Mouse (Mus musculus) E14TG2a.4 (cell line): ENCODE measurements around the gene Brinp2.

Experiments
- CTCF ChIP-seq: conservative IDR thresholded peaks from 2 replicates; pipeline ENCODE4 v1.5.1; 2014; ENCODE audit warnings: low read length
- NANOG ChIP-seq: IDR thresholded peaks from 2 replicates; pipeline ENCODE4 v1.6.1; 2014; ENCODE audit warnings: borderline replicate concordance, low read length, mixed read lengths
- POU5F1 ChIP-seq: IDR thresholded peaks from 2 replicates; pipeline ENCODE4 v1.6.1; 2014; ENCODE audit warnings: low read length, borderline replicate concordance

GRCm38 (mm10) chr1:158386781-158387180 lies 30.7 kb upstream of the Brinp2 start:
- TF ChIP-seq CTCF: no peak
- no peak for TF ChIP-seq NANOG
- TF ChIP-seq POU5F1: 0 out of 2 replicates have a peak, but pooled peaks have one; percentile 38
